Mouse (Mus musculus): ENCODE measurements at regions not wholly inside any gene's neighbourhood (a gene's known extent, or its start where the extent isn't known, plus 50 kb on each side); places are given as distances from the start of the nearest gene placed in this dataset.

DNA sequence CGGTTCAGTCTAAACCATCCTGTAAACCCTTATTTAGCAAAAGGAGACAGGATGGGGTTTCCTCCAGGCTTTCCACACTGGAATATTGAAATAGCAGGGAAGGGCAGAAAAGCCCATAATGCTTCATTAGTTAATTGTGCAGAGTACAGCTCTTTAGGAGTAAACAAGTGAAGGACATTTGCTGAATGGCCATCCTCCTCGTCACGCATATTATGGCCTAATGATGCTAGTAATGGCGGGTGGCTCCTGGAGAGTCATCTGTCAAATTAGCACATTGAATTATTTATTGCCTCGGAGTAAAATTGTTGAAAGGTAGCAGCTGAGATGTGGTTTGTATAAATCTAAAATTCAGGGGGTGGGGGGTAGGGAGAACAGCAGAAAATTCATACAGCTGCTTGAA is 575.1 kb upstream of the Itga1 start:
- no peak for DNase-seq (ENCODE audit: low spot score in 2 of 2)

DNA sequence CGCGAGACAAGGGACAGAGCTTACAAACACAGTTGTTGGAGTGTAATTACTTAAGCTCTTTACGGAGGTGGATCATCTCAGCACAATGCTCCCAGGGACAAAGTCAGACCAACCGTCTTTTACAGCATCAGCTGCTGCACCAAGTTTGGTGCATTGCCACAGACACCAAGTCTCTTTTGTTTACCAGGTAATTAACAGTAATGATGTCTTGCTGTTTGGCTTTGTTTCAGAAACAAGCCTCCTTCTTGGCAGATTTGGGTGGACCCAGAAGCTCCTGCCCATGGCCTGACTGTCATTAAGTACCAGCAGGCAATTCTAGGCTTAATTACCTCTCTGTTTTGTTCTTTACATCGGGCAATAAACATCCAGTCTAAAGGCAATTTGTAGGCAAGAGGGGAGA is 572.0 kb upstream of the Itga1 start:
- no peak for DNase-seq (ENCODE audit: low spot score in 2 of 2)

DNA sequence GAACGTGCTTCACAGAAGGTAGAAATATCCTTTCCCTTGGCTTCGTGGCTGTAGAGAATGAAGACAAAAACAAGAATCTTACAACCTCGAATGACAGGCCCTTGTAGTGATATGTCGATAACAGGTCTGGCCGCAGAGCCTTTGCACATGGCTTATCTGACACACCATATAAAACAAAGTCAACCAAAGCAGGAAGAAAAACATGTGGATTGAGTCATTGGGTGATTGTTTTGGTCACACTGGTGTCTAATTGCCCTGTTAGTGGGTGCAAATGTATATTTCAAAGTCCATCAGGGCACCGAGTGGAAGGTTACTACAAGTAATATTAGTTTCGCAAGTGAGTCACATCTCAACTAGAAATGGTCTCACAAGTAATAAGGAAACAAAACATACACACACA is 569.9 kb upstream of the Itga1 start:
- no peak for DNase-seq (ENCODE audit: low spot score in 2 of 2)

DNA sequence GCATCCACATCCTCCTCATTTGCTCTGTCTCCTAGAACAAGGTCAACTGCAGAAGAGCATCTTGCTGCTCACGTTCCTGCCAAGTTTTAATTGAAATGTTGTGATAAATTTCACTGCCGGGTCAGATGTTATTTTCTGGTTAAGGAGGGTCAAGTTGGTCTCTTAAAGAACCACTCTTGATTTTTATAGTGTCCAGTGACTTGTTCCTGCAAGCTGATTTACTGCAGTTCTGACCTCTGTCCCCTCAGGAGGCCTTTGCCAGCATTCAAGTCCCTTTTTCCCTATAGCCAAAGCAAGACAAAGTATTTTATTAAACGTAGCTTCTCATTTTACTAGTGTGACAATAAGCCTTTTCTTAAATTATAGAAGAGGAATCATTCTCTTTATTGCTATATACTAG is 567.8 kb upstream of the Itga1 start:
- DNase-seq (ENCODE audit: low spot score in 2 of 2): no peak

DNA sequence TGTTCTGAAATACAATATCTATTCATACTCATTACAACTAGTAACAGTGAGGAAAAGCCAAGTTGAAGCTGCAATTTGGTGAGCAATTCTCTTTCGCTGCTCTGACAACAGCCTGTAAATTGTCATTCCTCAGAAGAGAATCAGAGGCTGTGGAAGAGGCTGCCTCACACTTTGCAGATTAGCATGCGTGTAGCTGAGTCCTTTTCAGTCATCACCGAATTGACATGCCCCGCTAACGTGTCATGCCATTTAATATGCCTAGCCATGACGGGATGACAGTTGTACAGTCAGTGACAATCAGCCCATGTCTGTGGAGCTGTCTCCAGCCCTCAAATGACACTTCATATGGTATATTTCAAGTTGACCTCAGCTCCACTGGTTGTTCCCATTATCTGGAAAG is 553.4 kb upstream of the Itga1 start:
- DNase-seq (ENCODE audit: low spot score in 2 of 2): no peak

DNA sequence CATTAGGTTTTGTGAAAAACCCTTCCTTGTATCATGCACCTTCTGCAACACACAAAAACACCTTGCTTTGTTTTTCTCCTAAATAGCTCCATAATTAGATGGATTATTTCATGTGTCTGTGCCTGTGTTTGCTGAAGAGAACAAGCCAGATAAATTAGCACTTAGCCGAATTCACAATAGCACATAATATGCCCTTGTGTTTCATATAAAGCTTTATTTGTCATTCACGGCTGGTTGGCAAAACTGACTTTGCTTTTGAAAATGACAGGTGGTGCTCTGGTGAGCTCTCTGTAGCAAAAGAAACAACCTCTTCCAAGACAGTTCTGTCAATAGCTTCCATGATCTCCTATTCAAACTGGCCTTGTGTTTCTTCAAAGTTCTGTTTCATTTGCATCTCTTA is 551.2 kb upstream of the Itga1 start:
- DNase-seq (ENCODE audit: low spot score in 2 of 2): no peak

DNA sequence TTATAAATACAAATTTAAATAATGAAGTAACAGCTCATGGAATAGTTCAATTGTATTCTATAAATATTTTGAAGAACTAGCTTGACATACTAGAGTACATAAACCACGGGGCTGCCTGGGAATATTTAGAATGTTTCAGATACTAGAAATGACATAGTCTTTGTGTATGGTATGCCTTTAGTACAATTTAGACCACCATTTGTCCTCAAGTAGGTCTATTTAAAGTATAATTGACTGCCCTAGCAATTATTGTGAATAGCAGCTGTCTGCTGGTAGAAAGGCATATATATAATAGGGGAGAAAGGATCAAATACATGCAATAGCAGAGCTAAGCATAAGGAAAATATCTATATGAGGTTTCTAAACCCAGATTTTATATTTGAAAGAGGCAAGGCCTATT is 550.6 kb upstream of the Itga1 start:
- no peak for DNase-seq (ENCODE audit: low spot score in 2 of 2)

DNA sequence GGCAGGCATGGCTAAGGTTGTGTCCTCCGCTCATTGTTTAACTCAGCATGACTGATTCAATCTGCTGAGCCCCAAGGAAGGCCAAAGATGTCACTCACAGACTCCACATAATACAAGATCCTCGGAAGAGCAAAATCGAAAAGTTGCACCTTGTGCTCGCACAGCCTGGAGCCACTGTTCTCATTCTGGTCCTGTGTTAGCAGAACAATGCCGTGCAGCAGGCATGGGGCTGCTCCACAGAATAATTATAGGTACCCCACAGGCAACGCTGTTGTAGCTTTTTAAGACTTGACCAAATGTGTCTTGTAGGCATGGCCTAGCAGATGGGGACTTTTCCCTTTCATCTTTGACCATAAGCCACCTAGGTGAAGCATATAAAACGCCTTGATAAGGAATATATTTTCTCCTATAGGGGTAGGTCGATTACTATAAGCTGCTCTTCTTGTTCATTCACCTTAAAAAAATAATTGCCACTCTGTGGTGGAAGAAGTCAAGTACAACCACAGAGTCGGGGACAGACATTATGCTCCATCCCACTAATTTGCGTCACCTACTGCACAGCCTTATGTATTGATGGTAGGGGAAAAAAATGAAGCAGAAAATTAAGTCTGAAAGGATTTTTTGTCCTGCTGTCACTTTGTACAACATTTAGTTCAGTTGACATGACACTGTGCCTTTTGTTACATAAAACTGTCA is 529.8 kb upstream of the Itga1 start:
- no peak for DNase-seq (ENCODE audit: low spot score in 2 of 2)

DNA sequence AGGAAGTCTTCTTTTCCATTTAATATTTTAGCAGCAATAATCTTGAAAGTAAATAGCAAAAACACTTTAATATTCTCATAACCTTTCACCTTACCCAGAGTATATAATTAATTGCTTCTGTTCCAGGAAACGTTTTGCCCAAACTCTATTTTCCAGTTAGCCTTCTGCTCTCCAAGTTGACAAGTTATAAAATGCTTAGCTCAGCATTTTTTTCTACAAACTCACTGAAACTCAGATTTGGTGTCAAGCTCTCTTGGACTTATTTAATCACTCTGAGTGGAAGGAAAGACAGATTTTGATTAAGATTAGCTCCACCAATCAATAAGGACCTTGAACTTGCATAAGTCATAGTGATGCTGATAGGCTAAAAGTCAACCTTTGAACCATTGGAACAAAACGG is 528.8 kb upstream of the Itga1 start:
- DNase-seq (ENCODE audit: low spot score in 2 of 2): no peak

DNA sequence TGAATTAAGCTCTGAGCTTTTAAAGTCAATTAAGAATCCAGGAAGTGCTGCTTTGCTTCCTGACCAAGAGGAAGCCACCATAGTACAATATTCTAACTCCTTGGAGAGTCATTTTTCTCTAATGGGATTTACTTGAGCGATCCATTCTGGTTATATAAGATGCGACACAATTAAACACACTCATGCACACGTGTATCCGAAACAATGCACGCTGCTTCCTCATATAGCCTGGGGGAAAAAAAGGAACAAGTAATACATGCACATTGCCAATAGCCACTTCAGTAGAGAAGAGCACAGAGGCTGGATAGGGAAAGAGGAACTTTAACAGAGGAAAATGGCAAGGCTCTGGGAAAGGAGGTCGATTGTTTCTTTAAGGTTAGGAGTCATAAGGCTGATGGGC is 511.4 kb upstream of the Itga1 start:
- no peak for DNase-seq (ENCODE audit: low spot score in 2 of 2)

DNA sequence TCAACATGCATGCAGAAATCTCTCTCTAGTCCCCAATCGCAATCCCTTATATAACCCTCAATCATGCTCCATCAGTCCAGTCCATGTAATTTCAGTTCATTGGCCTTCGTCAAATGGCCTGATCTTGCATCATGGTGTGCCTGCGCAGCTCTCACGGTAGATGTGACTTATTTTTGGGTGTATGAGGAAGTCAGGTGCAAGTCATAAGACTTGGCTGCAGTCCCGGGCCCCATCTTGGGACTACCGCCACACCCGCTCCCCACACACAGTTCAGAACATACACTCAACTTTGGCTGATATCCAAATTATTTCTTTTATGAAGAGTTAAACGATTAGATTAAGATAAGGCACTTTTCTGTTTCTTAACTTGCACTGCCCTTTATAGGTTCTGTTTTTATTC is 504.7 kb upstream of the Itga1 start:
- no peak for DNase-seq (ENCODE audit: low spot score in 2 of 2)

DNA sequence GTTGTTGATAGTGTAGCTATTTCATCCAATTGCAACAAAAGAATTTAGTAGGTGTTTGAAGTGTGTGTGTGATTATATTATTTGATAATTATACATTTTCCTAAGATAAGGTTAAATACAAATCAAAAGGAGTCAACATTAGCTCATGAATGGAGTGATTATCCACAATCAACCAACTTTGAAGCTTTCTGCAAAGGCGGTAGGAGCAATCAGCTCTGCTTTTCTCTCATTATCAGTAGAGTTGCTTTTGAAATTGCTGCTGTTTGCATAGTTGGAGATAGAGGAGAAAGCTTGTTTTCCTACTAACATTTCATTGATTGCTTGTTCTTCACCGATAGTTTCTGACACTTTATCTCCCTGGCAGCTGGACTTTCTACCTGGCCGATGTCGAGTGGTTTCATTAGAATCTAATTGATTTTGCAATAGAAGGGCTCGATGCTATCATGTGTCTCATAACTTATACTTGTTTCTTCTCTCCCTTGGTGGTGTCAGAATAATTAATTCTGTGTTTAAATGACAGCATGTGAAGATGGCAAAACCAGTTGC is 493.4 kb upstream of the Itga1 start:
- no peak for DNase-seq (ENCODE audit: low spot score in 2 of 2)

DNA sequence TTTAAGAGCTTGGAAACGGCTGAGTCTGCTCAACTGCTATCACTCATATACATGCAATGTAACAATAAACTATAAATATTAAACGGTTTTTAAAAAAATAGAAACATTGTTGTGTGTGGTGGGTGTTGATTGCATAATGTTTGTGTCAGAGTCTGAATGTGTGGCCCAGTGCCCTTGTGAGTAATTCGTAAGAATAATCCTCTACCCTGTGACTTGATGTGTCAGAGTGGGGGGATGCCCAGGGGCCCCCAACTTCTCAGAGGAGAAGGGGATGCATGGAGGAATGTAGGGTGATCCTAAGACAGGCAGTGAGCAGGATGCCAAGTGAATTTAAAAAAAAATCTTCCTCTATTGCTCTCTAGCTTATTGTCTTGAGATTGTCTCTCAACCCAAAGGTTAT is 474.2 kb upstream of the Itga1 start:
- no peak for DNase-seq (ENCODE audit: low spot score in 2 of 2)

DNA sequence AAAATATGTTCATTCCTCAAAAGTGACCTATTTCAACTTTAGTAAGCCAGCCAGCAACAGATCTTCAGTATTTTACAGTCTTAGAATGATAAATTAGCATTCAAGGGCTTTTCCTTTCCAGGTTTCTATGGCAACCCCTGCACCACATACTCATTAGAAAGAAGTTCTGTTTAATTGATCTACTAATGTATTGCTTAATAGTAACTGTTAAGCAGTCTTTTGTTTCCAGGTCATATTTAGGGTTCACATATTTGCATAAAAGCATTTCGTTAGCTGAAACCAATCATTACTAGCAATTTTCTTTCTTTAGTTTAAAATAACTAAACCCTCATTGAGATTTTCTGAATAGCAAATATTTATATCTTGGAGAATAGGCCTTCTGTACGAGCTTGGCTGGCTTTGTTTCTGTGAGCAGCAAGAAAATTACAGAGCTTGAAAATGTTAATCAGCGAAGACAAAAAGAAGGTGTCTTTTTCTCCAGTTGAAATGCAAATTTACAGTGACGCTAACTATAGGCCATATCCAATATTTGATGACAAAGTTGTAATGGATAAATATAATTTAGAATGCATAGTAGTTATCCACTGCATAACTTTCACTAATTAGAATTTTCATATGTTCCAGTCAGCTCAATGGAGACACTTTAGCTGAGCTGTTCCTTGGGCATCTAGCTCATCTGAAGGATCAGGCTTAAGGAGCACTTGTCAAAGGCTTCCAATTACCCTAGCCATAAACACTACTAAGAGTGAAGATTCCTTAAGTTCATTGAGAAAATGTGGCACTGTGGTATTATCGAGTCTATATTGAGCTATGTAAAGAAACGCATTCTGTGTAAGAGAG is 473.5 kb upstream of the Itga1 start:
- no peak for DNase-seq (ENCODE audit: low spot score in 2 of 2)

DNA sequence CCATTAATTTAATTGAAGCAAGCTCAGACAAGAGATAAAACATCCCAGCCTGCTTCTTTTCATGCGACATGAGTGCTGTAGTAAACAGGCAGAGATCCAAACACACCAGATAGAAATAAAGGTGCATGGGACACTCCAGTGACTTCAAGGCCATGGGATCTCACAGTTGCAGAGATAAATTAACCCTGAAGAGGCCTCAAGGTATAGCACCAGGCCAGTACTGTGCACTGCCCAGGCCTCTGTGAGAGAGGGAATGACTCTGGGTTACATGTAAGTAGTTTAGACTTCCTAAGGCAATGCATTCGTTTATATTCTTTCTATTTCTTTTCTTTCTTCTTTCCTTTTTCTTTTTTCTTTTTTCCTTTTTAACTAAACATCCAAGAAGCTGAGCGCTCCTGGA is 439.4 kb upstream of the Itga1 start:
- DNase-seq (ENCODE audit: low spot score in 2 of 2): no peak

DNA sequence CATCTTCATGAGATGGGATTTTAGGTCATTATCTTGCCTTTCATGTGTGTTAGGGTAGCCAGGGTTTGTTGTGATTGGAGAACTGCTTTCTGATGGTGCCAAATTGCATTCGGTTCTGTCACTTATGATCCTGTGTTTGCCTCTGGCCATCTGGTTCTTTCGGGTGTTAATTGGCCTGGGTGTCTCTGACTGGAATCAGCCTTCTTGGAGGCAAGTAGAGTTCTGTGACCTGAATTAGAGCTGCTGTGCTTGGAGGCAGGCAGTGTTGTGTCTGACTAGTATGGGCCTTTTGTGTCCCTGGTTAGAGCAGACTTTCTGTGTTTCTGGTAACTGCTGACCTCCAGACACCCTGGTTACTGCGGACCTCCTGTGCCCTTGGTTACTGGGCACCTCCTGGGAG is 434.1 kb upstream of the Itga1 start:
- no peak for DNase-seq (ENCODE audit: low spot score in 2 of 2)

DNA sequence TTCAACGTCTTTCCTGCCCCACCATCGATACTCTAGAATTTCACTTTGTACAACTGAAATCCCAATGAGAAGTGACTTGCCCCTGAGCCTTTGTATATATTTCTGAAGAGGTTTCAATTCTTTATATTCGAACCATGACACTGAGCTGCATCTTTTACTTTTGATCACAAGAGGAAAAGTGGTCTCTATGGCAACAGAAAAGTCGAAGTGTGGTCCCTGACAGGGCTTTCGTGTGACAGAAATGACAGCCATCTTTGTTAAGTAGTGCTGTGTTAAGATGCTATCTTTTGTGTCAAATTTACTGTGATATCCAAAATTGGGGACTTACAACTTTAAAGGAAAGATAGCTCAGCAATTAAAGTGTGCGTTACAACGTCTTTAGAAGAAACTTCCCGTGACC is 412.1 kb upstream of the Itga1 start:
- DNase-seq (ENCODE audit: low spot score in 2 of 2): no peak

DNA sequence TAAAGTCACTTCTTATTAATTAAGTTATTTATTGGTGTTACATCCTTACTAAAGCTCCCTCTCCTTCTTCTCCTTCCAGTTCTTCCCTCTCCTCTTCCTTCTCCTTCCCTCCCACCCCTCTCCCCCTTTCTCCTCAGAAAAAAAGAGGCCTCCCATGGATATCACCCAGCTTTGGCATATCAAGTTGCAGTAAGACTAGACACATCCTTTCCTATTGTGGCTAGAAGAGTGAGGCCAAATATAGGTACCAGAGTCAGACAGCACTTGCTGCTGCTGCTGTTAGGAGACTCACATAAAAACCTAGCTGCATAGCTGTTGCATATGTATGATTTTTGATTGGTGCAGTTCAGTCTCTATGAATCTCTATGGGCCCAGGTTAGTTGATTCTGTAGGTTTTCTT is 410.4 kb upstream of the Itga1 start:
- DNase-seq (ENCODE audit: low spot score in 2 of 2): no peak

DNA sequence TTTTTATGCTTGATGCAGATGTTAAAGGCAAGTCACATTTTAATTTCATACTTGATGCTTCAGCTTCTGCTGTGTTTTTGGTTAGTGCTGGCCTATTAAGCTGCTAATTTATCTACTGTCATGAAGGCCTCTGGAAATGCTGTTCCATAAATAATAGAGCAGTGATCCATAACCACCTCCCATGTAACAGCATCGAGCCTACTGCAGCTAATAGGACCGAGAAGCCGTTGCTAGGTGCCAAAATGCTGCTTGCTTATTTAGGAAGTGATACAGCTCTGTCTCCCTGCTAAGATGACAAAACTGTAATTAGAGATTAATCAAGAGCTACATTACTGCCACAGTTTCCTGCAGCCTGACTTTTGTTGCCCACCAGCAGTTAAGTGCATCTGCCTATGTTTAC is 406.9 kb upstream of the Itga1 start:
- no peak for DNase-seq (ENCODE audit: low spot score in 2 of 2)

DNA sequence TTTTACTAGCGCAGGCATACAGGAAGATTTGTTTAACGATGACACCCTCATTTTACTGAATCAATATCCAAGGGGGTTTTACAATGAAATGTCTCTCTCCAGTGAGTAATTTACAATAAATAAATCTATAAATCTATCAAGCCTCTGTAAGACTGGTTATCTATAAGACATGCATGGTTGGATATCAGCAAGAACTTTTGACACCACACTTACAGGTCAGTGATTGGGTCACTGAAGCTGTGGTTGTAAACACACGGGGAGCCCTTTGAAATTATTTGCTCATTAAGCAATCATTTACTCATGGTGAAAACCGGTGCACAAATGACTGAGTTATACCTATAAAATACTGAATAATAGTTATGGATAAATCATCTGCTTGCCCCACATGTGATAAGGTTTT is 392.6 kb upstream of the Itga1 start:
- no peak for DNase-seq (ENCODE audit: low spot score in 2 of 2)

DNA sequence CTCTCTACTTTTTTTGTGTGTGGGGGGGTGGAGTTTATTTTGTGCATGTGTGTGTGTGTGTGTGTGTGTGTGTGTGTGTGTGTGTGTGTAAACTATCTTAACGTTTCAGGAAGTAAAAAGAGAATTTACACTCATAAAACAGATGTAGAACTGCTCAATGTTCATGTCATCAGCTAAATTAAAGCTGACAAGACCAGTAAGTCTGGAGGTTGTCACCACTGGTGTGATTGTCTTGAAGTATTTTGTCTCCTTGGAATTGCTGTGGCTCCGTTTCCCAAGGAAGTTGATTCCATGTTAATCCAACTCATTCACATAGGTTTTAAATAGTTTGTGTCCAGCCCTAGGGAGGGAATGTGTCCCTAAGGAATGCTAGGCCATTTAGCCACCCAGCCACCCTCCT is 374.1 kb upstream of the Itga1 start:
- no peak for DNase-seq (ENCODE audit: low spot score in 2 of 2)

DNA sequence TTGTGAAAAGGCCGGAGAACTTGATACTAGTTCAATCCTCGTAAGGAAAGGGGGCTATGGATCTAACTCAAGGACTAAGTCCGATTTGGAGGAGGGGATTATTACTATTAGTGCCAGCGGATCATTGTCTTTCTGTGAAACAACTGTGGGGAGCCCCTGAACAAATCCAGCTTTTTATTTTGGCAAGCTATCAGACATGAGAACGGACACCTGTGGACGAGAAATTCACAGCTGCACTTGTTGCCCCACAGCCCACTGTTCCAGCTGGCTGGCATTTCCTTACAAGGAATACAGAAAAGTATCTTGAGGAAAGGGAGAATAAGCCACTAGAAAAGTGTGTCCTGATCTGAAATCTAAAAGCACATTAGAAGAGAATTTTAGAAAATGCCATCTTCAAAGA is 363.9 kb upstream of the Itga1 start:
- DNase-seq (ENCODE audit: low spot score in 2 of 2): no peak

DNA sequence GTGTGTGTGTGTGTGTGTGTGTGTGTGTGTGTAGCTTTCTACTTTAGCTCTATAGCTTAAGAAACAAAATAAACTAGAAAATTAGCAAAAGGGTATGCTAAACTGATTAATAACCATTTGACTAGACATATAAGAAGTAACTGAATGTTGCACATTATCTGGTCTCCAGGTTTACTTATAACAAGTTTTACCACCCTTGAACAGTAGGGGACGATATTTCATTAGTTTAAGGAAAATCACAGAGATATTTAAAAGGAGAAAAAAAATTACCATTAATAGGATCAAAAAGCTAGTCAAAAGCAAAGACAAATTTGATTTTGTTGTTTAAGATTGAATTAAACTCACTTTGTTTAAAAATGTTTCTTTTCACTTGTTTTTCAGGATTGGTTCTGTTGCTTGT is 349.5 kb upstream of the Itga1 start:
- DNase-seq (ENCODE audit: low spot score in 2 of 2): no peak
